Mouse (Mus musculus): ENCODE results near the gene Snx27. TPM values are rescaled to one million over a fixed set of nuclear protein-coding genes. Genes with fewer than 3 reads are reported as not detected.

Gene Snx27
- 10 to 100 TPM; 36.7 to 37.5 TPM for total RNA-seq (2023)

GRCm38 (mm10) chr3:94582456-94582891, at the start of gene Snx27:
TSS of gene Snx27 (minus strand) at chr3:94582716.

DNA sequence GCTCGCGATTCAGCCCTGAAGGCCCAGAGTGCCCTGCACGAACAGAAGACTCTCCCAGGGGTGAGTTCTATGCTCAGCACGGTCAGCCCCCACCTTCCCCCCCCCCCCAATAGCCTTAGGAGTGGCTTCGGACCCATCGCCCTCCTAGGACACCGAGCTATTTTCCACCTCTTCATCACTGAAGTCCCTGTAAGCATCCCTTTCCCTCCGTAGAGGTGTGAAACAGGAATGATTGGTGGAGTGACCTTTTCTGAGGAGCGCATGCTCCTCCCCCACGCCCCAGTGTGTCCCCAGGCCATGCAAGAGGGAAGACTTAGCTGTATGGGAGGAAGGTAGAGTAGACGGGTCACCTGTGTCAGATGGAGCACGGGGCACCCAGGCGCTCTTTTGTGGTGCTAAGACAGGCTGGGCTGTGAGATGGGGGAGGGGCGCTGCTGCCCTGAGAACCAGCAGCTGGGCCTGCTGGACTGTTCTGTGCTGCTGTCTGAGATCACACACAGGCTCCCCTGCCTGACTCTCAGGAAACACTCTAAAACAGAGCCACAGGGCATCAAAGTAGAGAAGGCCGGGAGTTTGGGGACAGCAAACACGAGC, 102.1 kb downstream of the Snx27 start, which contains the start of gene Riiad1:
TSS of gene Riiad1 (minus strand) at position 51 of the 594 bp plus-strand sequence.

DNA sequence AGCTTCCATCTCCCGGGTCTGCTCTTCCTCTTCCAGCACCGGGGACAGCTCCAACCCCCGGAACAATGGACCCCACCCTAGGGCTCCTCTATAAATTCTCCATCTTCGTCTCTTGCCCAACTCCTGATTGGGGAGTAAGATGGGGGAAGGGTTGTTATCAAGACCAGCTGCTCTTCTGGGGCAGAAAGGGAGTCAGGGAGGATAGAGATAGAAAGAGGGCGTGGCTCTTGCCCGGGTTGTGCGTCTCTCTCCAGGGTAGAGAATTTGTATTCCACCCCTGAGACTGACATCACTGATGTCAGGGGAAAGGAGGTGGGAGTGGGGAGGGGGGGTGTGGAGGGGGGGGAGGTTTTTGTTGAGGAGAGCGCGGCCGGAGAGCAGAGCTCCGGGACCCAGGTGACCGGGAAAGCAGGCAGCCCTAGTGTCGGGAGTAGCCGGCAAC, 104.5 kb downstream of the Snx27 start, which contains the start of gene Celf3:
TSS of gene Celf3 (plus strand) at position 315 of the 442 bp plus-strand sequence.

Other genes with a start within 250 kb of the Snx27 start
- gene Them5, start 240.6 kb downstream of the Snx27 start, total RNA-seq (2023), result not detected
- gene C2cd4d, start 220.3 kb downstream of the Snx27 start, total RNA-seq (2023), result not detected
- gene Rorc, start 209.9 kb downstream of the Snx27 start, total RNA-seq (2023), result not detected
- not detected for gene Lingo4, start 184.2 kb downstream of the Snx27 start, total RNA-seq (2023)
- gene Tdrkh, start 169.4 kb downstream of the Snx27 start, total RNA-seq (2023), result 1 to 10 TPM; 2.1 to 3.0 TPM
- gene Mrpl9, start 139.4 kb downstream of the Snx27 start, total RNA-seq (2023), result 10 to 100 TPM; 33.2 to 34.5 TPM
- gene Oaz3, start 138.8 kb downstream of the Snx27 start, total RNA-seq (2023), result not detected
- not detected for gene Celf3, start 104.4 kb downstream of the Snx27 start, total RNA-seq (2023)
- gene Riiad1, start 102.4 kb downstream of the Snx27 start, total RNA-seq (2023), result 1 to 10 TPM in 1 of 2 experiments, not detected in 1; 1.7 TPM
- gene Gm10972, start 60.4 kb upstream of the Snx27 start, total RNA-seq (2023), result not detected
- gene Tuft1, start 76.2 kb upstream of the Snx27 start, total RNA-seq (2023), result 1 to 10 TPM; 2.9 to 3.4 TPM
- not detected for gene Selenbp2, start 110.8 kb upstream of the Snx27 start, total RNA-seq (2023)
- gene Cgn, start 203.8 kb upstream of the Snx27 start, total RNA-seq (2023), result 1 to 10 TPM; 6.6 to 7.3 TPM